Mouse (Mus musculus): ENCODE data around the gene Gm5862. TPM values are rescaled to one million over a fixed set of nuclear protein-coding genes. Genes with fewer than 3 reads are reported as not detected.
"Not testable (repeated sequence)": the region's sequence is repeated elsewhere in the genome, so short reads cannot be mapped to it uniquely, and the experiment has no call there.

Gm5862 gene
- not detected in 2 replicates for polyA plus RNA-seq (2015; fragmentation: Nextera tagmentation; extraction: Ambion mirVana)

DNA sequence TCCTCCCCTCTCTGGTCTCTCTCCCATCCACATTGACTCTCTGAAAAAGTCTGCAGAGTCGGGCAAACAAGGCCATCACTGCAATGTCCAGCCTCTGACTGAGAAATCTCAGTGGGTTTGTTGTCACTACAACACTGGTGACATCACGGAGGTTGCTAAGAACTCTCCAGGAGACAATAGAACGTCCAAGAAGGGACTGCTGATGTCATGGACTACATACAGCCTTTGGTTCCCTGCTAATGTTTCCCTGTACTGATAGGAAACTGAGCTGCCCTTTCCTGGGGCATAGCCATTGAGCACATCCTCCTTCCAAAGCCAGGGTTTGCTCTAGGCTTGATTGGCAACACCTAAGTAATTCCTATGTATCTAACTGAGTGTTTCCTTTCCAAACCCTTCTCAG lies at the start of gene Gm5862:
Gene Gm5862 (minus strand): TSS at position 101 of the 400 bp plus-strand sequence.
- not testable (repeated sequence) for H3K36me3 ChIP-seq (replicated peaks; ENCODE audit: insufficient read depth, low read length); H3K9me3 ChIP-seq (ENCODE audit: low read length); H3K4me3 ChIP-seq (ENCODE audit: low read depth, low read length); H3K9ac ChIP-seq (replicated peaks); H3K27ac ChIP-seq (ENCODE audit: low read depth); H3K4me2 ChIP-seq (ENCODE audit: low read depth, low read length); DNase-seq; ATAC-seq; H3K4me1 ChIP-seq (ENCODE audit: insufficient read depth); H3K27me3 ChIP-seq (ENCODE audit: insufficient read depth, low read length)
- no CpG with 5 or more reads among the region's 3 CpGs for WGBS (ENCODE audit: insufficient replicate concordance)

DNA sequence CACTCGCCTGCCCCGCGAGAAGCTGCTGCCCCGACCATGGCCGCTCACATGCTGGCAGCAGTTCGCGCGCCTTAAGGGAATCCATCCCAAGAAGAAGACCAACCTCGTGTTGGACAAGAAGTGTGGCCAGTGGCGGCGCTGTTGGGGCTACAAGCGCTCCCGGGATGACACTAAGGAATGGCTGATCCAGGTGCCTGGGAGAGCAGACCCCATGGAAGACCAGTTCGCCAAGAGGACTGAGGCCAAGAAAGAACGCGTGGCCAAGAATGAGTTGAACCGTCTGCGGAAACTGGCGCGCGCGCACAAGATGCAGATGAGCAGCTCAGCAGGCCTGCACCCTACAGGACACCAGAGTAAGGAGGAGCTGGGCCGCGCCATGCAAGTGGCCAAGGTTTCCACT lies 48.0 kb upstream of the Gm5862 start:
- Histone ChIP-seq H3K4me2 (ENCODE audit: low read depth, low read length) (no peak overlapping the region), H3K36me3 (replicated peaks; ENCODE audit: insufficient read depth, low read length) (no peaks in the 10 kb centered on the region), H3K9me3 (ENCODE audit: low read length) (no peaks in the 10 kb centered on the region), H3K4me3 (ENCODE audit: low read depth, low read length) (no peak overlapping the region), H3K9ac (replicated peaks) (no peak overlapping the region), H3K4me1 (ENCODE audit: insufficient read depth) (no peaks in the 10 kb centered on the region), H3K27me3 (ENCODE audit: insufficient read depth, low read length) (no peaks in the 10 kb centered on the region), H3K27ac (ENCODE audit: low read depth) (no peak overlapping the region)
- ATAC-seq (no peak), DNase-seq (peak; percentile 12)
- WGBS (ENCODE audit: insufficient replicate concordance), result 89% methylated on average over 24 of the region's 24 CpGs
- no peak for TF ChIP-seq EP300 (IDR thresholded peaks at IDR 0.05; ENCODE audit: low read depth)
- TF ChIP-seq CTCF (IDR thresholded peaks at IDR 0.05; ENCODE audit: low read depth), result no peak

DNA sequence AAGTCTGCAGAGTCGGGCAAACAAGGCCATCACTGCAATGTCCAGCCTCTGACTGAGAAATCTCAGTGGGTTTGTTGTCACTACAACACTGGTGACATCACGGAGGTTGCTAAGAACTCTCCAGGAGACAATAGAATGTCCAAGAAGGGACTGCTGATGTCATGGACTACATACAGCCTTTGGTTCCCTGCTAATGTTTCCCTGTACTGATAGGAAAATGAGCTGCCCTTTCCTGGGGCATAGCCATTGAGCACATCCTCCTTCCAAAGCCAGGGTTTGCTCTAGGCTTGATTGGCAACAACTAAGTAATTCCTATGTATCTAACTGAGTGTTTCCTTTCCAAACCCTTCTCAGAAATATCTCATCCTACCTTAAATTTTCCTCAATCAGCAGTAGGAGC lies 35.8 kb upstream of the Gm5862 start, which contains the start of gene Gm7347:
Gene Gm7347 (minus strand): TSS at position 101 of the 400 bp plus-strand sequence.
- not testable (repeated sequence) for H3K36me3 ChIP-seq (replicated peaks; ENCODE audit: insufficient read depth, low read length); H3K27ac ChIP-seq (ENCODE audit: low read depth); H3K4me1 ChIP-seq (ENCODE audit: insufficient read depth); H3K4me3 ChIP-seq (ENCODE audit: low read depth, low read length); H3K9me3 ChIP-seq (ENCODE audit: low read length); DNase-seq; ATAC-seq; H3K4me2 ChIP-seq (ENCODE audit: low read depth, low read length); H3K27me3 ChIP-seq (ENCODE audit: insufficient read depth, low read length); H3K9ac ChIP-seq (replicated peaks)
- no CpG with 5 or more reads among the region's 2 CpGs for WGBS (ENCODE audit: insufficient replicate concordance)

DNA sequence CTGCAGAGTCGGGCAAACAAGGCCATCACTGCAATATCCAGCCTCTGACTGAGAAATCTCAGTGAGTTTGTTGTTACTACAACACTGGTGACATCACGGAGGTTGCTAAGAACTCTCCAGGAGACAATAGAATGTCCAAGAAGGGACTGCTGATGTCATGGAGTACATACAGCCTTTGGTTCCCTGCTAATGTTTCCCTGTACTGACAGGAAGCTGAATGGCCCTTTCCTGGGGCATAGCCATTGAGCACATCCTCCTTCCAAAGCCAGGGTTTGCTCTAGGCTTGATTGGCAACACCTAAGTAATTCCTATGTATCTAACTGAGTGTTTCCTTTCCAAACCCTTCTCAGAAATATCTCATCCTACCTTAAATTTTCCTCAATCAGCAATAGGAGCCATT lies 16.7 kb upstream of the Gm5862 start, which contains the start of gene Speer4a:
Gene Speer4a (minus strand): TSS at position 101 of the 400 bp plus-strand sequence.
- H3K36me3 ChIP-seq (replicated peaks; ENCODE audit: insufficient read depth, low read length); H3K9me3 ChIP-seq (ENCODE audit: low read length); ATAC-seq; DNase-seq; H3K4me3 ChIP-seq (ENCODE audit: low read depth, low read length); H3K9ac ChIP-seq (replicated peaks); H3K27ac ChIP-seq (ENCODE audit: low read depth); H3K4me2 ChIP-seq (ENCODE audit: low read depth, low read length); H3K27me3 ChIP-seq (ENCODE audit: insufficient read depth, low read length); H3K4me1 ChIP-seq (ENCODE audit: insufficient read depth): not testable (repeated sequence)
- 61% methylated on average over 2 of the region's 2 CpGs for WGBS (ENCODE audit: insufficient replicate concordance)

DNA sequence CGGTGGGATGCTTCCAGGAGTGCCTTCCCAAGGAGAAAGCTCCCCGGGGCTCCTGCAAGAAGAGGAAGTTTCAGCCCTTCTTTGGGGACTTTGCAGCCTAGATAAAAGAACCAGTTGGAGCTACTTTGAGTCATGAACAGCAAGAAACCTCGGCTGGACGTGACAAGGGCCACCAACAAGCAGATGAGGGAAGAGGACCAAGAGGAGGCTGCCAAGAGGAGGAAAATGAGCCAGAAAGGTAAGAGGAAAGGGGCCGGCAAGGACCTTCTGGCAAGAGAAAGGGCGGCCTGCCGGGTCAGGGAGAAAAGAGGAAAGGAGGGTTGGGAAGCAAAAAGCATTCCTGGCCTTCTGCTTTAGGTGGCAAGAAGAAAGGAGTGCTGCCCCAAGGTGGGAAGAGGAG lies 15.0 kb downstream of the Gm5862 start:
- not testable (repeated sequence) for H3K4me3 ChIP-seq (ENCODE audit: low read depth, low read length); H3K9ac ChIP-seq (replicated peaks); H3K9me3 ChIP-seq (ENCODE audit: low read length); H3K36me3 ChIP-seq (replicated peaks; ENCODE audit: insufficient read depth, low read length); H3K4me1 ChIP-seq (ENCODE audit: insufficient read depth); H3K4me2 ChIP-seq (ENCODE audit: low read depth, low read length); H3K27ac ChIP-seq (ENCODE audit: low read depth); ATAC-seq; DNase-seq; H3K27me3 ChIP-seq (ENCODE audit: insufficient read depth, low read length)
- 49% methylated on average over 6 of the region's 7 CpGs for WGBS (ENCODE audit: insufficient replicate concordance)

DNA sequence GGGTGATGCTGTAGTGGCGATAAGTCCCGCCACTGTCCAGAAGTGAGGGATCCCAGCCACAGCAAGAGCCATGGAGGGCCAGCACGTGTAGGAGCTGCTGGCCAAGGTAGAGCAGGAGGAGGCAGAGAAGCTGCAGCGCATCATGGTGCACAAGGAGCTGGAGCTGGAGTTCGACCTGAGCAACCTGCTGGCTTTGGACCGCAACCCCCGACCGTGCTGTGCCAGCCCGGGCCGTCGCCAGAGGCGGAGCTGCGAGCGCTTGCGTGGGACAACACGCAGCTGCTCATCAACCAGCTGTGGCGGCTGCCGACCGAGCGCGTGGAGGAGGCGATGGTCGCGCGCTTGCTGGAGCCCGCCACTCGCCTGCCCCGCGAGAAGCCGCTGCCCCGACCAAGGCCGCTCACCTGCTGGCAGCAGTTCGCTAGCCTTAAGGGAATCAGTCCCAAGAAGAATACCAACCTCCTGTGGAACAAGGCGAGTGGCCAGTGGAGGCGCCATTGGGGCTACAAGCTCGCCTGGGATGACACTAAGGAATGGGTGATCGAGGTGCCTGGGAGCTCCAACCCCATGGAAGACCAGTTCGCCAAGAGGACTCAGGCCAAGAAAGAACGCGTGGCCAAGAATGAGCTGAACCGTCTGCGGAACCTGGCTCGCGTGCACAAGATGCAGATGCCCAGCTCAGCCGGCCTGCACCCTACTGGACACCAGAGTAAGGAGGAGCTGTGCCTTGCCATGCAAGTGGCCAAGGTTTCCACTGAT lies 15.6 kb downstream of the Gm5862 start:
- H3K27me3 ChIP-seq (ENCODE audit: insufficient read depth, low read length); H3K4me1 ChIP-seq (ENCODE audit: insufficient read depth); H3K9me3 ChIP-seq (ENCODE audit: low read length); H3K4me2 ChIP-seq (ENCODE audit: low read depth, low read length); ATAC-seq; H3K36me3 ChIP-seq (replicated peaks; ENCODE audit: insufficient read depth, low read length); H3K9ac ChIP-seq (replicated peaks); H3K27ac ChIP-seq (ENCODE audit: low read depth); H3K4me3 ChIP-seq (ENCODE audit: low read depth, low read length): not testable (repeated sequence)
- DNase-seq, result peak; percentile 21
- 18% methylated on average over 43 of the region's 45 CpGs for WGBS (ENCODE audit: insufficient replicate concordance)

DNA sequence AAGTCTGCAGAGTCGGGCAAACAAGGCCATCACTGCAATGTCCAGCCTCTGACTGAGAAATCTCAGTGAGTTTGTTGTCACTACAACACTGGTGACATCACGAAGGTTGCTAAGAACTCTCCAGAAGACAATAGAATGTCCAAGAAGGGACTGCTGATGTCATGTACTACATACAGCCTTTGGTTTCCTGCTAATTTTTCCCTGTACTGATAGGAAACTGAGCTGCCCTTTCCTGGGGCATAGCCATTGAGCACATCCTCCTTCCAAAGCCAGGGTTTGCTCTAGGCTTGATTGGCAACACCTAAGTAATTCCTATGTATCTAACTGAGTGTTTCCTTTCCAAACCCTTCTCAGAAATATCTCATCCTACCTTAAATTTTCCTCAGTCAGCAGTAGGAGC lies 18.0 kb downstream of the Gm5862 start, which contains the start of gene Gm1979:
Gene Gm1979 (minus strand): TSS at position 101 of the 400 bp plus-strand sequence.
- H3K36me3 ChIP-seq (replicated peaks; ENCODE audit: insufficient read depth, low read length); H3K4me3 ChIP-seq (ENCODE audit: low read depth, low read length); H3K27ac ChIP-seq (ENCODE audit: low read depth); H3K4me1 ChIP-seq (ENCODE audit: insufficient read depth); ATAC-seq; DNase-seq; H3K9ac ChIP-seq (replicated peaks); H3K9me3 ChIP-seq (ENCODE audit: low read length); H3K27me3 ChIP-seq (ENCODE audit: insufficient read depth, low read length); H3K4me2 ChIP-seq (ENCODE audit: low read depth, low read length): not testable (repeated sequence)
- WGBS (ENCODE audit: insufficient replicate concordance), result 89% methylated on average over 1 of the region's 2 CpGs

DNA sequence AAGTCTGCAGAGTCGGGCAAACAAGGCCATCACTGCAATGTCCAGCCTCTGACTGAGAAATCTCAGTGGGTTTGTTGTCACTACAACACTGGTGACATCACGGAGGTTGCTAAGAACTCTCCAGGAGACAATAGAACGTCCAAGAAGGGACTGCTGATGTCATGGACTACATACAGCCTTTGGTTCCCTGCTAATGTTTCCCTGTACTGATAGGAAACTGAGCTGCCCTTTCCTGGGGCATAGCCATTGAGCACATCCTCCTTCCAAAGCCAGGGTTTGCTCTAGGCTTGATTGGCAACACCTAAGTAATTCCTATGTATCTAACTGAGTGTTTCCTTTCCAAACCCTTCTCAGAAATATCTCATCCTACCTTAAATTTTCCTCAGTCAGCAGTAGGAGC lies 34.2 kb downstream of the Gm5862 start, which contains the start of gene Gm21698:
Gene Gm21698 (minus strand): TSS at position 101 of the 400 bp plus-strand sequence.
- not testable (repeated sequence) for H3K27ac ChIP-seq (ENCODE audit: low read depth); H3K27me3 ChIP-seq (ENCODE audit: insufficient read depth, low read length); DNase-seq; H3K9ac ChIP-seq (replicated peaks); H3K9me3 ChIP-seq (ENCODE audit: low read length); H3K36me3 ChIP-seq (replicated peaks; ENCODE audit: insufficient read depth, low read length); H3K4me2 ChIP-seq (ENCODE audit: low read depth, low read length); ATAC-seq; H3K4me1 ChIP-seq (ENCODE audit: insufficient read depth); H3K4me3 ChIP-seq (ENCODE audit: low read depth, low read length)
- no CpG with 5 or more reads among the region's 3 CpGs for WGBS (ENCODE audit: insufficient replicate concordance)

DNA sequence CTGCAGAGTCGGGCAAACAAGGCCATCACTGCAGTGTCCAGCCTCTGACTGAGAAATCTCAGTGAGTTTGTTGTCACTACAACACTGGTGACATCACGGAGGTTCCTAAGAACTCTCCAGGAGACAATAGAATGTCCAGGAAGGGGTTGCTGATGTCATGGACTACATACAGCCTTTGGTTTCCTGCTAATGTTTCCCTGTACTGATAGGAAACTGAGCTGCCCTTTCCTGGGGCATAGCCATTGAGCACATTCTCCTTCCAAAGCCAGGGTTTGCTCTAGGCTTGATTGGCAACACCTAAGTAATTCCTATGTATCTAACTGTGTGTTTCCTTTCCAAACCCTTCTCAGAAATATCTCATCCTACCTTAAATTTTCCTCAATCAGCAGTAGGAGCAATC lies 50.2 kb downstream of the Gm5862 start, which contains the start of gene Gm21680:
Gene Gm21680 (minus strand): TSS at position 101 of the 400 bp plus-strand sequence.
- no CpG with 5 or more reads among the region's 2 CpGs for WGBS (ENCODE audit: insufficient replicate concordance)
- H3K36me3 ChIP-seq (replicated peaks; ENCODE audit: insufficient read depth, low read length); ATAC-seq; H3K9ac ChIP-seq (replicated peaks); DNase-seq; H3K27me3 ChIP-seq (ENCODE audit: insufficient read depth, low read length); H3K4me2 ChIP-seq (ENCODE audit: low read depth, low read length); H3K9me3 ChIP-seq (ENCODE audit: low read length); H3K27ac ChIP-seq (ENCODE audit: low read depth); H3K4me3 ChIP-seq (ENCODE audit: low read depth, low read length); H3K4me1 ChIP-seq (ENCODE audit: insufficient read depth): not testable (repeated sequence)

Data from liver, postnatal 0 days (tissue).